Mouse (Mus musculus): ENCODE data around the gene Zbtb34. TPM values are rescaled to one million over a fixed set of nuclear protein-coding genes. Genes with fewer than 3 reads are reported as not detected.

Gene Zbtb34
- polyA plus RNA-seq, 1 experiment from 2014 or later = 9.2 TPM

DNA sequence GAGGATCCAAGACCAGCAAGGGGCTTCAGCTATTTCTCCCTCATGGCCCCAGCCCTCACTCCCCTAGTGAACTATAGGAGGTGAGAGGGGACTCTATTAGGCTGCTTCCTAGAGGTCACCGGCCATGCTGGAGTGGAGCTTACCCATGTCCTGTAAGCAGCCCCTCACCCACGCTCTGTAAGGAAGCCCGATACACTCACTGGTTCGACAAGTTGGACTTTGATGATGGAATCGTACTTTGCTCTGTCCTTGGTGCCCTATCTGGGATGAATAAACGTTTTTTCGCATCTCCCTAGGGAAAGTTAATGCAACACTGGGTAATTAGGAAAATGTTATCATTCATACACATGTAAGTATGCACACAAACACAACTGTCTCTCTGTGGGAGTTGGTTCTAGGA, 30.9 kb upstream of the Zbtb34 start:
- DNase-seq (ENCODE audit: low spot score) (no peak), ATAC-seq (ENCODE audit: insufficient read depth, low FRiP score, low TSS enrichment) (no peak)
- no peak overlapping the region for H3K9ac ChIP-seq (ENCODE audit: low read length)
- no peak overlapping the region for H3K4me3 ChIP-seq (ENCODE audit: low read depth, low read length)
- H3K9me3 ChIP-seq (ENCODE audit: control insufficient read depth, low read length) = no peaks in the 10 kb centered on the region
- 89% methylated on average over 7 of the region's 7 CpGs for WGBS
- no peak overlapping the region for H3K4me2 ChIP-seq (ENCODE audit: low read depth)
- H3K27me3 ChIP-seq (ENCODE audit: control insufficient read depth, insufficient read depth, low read length) = no peaks in the 10 kb centered on the region
- H3K4me1 ChIP-seq (ENCODE audit: control insufficient read depth, insufficient read depth, low read length) = no peaks in the 10 kb centered on the region; the same call in 1 of the 2 replicates
- no peak overlapping the region for H3K27ac ChIP-seq (ENCODE audit: low read depth, low read length)
- no peaks in the 10 kb centered on the region for H3K36me3 ChIP-seq (ENCODE audit: control insufficient read depth, insufficient read depth, low read length)

DNA sequence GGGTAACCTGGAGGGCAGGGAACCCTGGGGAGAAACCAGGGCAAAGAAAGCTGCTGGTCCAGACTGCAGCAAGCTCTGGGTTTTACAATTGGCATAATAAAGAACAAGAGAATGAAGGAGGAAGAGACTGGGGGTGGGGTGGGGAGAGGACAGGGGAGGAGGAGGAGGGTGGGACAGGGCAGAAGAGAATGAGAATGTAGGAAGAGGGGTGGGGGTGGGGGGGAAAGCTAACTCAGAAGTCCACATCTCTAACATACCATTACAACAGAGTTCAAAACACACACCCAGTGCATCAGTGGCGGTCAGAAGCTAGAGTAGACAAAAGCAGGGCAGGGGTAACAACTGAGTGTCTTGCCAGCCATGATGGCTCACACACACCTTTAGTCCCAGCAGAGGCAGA, 29.9 kb upstream of the Zbtb34 start:
- no peak overlapping the region for H3K4me3 ChIP-seq (ENCODE audit: low read depth, low read length)
- H3K36me3 ChIP-seq (ENCODE audit: control insufficient read depth, insufficient read depth, low read length) = no peaks in the 10 kb centered on the region
- no peak overlapping the region for H3K27ac ChIP-seq (ENCODE audit: low read depth, low read length)
- ATAC-seq (ENCODE audit: insufficient read depth, low FRiP score, low TSS enrichment) (no peak), DNase-seq (ENCODE audit: low spot score) (no peak)
- H3K4me2 ChIP-seq (ENCODE audit: low read depth) = no peak overlapping the region
- no peaks in the 10 kb centered on the region; the same call in 1 of the 2 replicates for H3K4me1 ChIP-seq (ENCODE audit: control insufficient read depth, insufficient read depth, low read length)
- H3K9ac ChIP-seq (ENCODE audit: low read length) = no peak overlapping the region
- no peaks in the 10 kb centered on the region for H3K27me3 ChIP-seq (ENCODE audit: control insufficient read depth, insufficient read depth, low read length)
- WGBS = 64% methylated on average over 1 of the region's 1 CpGs
- H3K9me3 ChIP-seq (ENCODE audit: control insufficient read depth, low read length) = no peaks in the 10 kb centered on the region

DNA sequence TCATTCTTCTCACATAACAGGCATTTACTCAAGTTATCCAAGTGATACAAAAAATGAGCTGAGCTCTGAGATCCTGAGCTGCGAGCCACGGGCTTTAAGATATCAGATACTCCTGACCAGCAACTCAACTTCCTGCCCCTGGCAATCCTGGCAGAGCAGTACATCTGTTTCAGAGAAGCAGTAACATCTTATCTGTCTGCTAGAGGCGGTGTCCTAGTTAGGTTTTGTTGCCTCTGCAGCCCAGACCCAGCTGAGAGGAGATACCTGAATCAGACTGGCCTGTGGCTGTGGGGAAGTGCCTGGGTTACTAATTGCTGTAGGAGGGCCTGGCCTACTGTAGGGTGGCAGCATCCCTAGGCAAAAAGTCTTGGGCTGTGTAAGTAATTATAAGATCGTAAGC, 28.5 kb upstream of the Zbtb34 start:
- no peaks in the 10 kb centered on the region for H3K36me3 ChIP-seq (ENCODE audit: control insufficient read depth, insufficient read depth, low read length)

GRCm38 (mm10) chr2:33456696-33457095, 25.6 kb upstream of the Zbtb34 start:
- H3K36me3 ChIP-seq (ENCODE audit: control insufficient read depth, insufficient read depth, low read length) = peaks cover 7% of the 10 kb centered on the region
- H3K9me3 ChIP-seq (ENCODE audit: control insufficient read depth, low read length) = no peaks in the 10 kb centered on the region
- WGBS = 87% methylated on average over 3 of the region's 3 CpGs
- no peak overlapping the region for H3K27ac ChIP-seq (ENCODE audit: low read depth, low read length)
- no peak for DNase-seq (ENCODE audit: low spot score)
- no peaks in the 10 kb centered on the region for H3K4me1 ChIP-seq (ENCODE audit: control insufficient read depth, insufficient read depth, low read length)
- no peak overlapping the region for H3K4me2 ChIP-seq (ENCODE audit: low read depth)
- H3K9ac ChIP-seq (ENCODE audit: low read length) = no peak overlapping the region
- no peak for ATAC-seq (ENCODE audit: insufficient read depth, low FRiP score, low TSS enrichment)
- H3K27me3 ChIP-seq (ENCODE audit: control insufficient read depth, insufficient read depth, low read length) = no peaks in the 10 kb centered on the region
- H3K4me3 ChIP-seq (ENCODE audit: low read depth, low read length) = no peak overlapping the region

More for the DNA sequence above, 28.5 kb upstream of the Zbtb34 start:
- Histone ChIP-seq H3K9ac (ENCODE audit: low read length) (no peak overlapping the region), H3K4me2 (ENCODE audit: low read depth) (no peak overlapping the region), H3K4me1 (ENCODE audit: control insufficient read depth, insufficient read depth, low read length) (no peaks in the 10 kb centered on the region), H3K27me3 (ENCODE audit: control insufficient read depth, insufficient read depth, low read length) (no peaks in the 10 kb centered on the region), H3K27ac (ENCODE audit: low read depth, low read length) (no peak overlapping the region), H3K9me3 (ENCODE audit: control insufficient read depth, low read length) (no peaks in the 10 kb centered on the region), H3K4me3 (ENCODE audit: low read depth, low read length) (no peak overlapping the region)
- ATAC-seq (ENCODE audit: insufficient read depth, low FRiP score, low TSS enrichment) = no peak
- no peak for DNase-seq (ENCODE audit: low spot score)
- 89% methylated on average over 4 of the region's 4 CpGs for WGBS

GRCm38 (mm10) chr2:33456242-33456641, 25.1 kb upstream of the Zbtb34 start:
- Histone ChIP-seq H3K4me1 (ENCODE audit: control insufficient read depth, insufficient read depth, low read length) (no peaks in the 10 kb centered on the region), H3K4me2 (ENCODE audit: low read depth) (no peak overlapping the region), H3K36me3 (ENCODE audit: control insufficient read depth, insufficient read depth, low read length) (peaks cover 7% of the 10 kb centered on the region), H3K9ac (ENCODE audit: low read length) (no peak overlapping the region), H3K4me3 (ENCODE audit: low read depth, low read length) (no peak overlapping the region), H3K27me3 (ENCODE audit: control insufficient read depth, insufficient read depth, low read length) (no peaks in the 10 kb centered on the region), H3K9me3 (ENCODE audit: control insufficient read depth, low read length) (no peaks in the 10 kb centered on the region), H3K27ac (ENCODE audit: low read depth, low read length) (no peak overlapping the region)
- WGBS = 91% methylated on average over 5 of the region's 5 CpGs
- no peak for ATAC-seq (ENCODE audit: insufficient read depth, low FRiP score, low TSS enrichment)
- DNase-seq (ENCODE audit: low spot score) = no peak

DNA sequence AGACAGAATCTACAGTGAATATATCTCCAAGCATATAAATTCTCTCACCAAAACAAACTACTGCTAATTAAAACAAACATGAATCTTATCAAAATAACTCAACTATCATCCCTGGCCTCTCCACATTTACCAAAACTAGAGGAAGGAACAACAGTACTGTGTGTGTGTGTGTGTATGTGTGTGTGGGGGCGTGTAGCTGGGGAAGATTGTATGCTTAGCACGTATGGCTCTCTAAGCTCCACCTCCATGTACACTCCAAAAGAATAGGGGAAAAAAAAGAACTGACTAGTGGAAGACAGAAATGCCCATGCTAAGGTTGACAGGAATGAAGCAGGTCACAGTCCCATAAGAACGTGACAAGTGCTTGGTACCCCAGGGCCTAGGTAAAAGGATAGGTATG, 24.2 kb upstream of the Zbtb34 start:
- Histone ChIP-seq H3K27me3 (ENCODE audit: control insufficient read depth, insufficient read depth, low read length) (no peaks in the 10 kb centered on the region), H3K36me3 (ENCODE audit: control insufficient read depth, insufficient read depth, low read length) (peaks cover 7% of the 10 kb centered on the region), H3K4me3 (ENCODE audit: low read depth, low read length) (no peak overlapping the region), H3K9ac (ENCODE audit: low read length) (no peak overlapping the region), H3K9me3 (ENCODE audit: control insufficient read depth, low read length) (no peaks in the 10 kb centered on the region), H3K4me2 (ENCODE audit: low read depth) (no peak overlapping the region), H3K4me1 (ENCODE audit: control insufficient read depth, insufficient read depth, low read length) (no peaks in the 10 kb centered on the region), H3K27ac (ENCODE audit: low read depth, low read length) (no peak overlapping the region)
- 82% methylated on average over 3 of the region's 3 CpGs for WGBS
- no peak for DNase-seq (ENCODE audit: low spot score)
- no peak for ATAC-seq (ENCODE audit: insufficient read depth, low FRiP score, low TSS enrichment)

DNA sequence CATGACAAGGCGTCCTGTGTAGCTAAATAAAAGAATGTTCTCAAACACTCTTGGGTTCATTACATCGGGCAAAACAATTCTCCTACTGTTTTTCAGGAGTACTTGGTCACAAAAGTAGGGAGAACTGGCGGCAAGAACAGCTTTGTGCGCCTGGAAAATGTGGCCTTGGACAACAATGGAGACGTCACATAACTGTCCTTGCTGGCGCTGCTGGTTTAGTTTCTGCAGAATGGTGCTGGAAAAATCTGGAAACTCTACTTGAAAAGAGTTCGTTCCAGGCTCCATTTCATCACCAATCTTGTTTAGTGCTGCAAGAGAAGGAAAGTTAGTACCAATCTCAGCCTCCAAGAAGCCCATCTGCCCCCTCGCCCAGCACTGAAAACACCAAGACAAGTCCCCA, 23.7 kb upstream of the Zbtb34 start:
- H3K36me3 ChIP-seq (ENCODE audit: control insufficient read depth, insufficient read depth, low read length) = peaks cover 7% of the 10 kb centered on the region
- WGBS = 91% methylated on average over 8 of the region's 8 CpGs
- no peaks in the 10 kb centered on the region for H3K4me1 ChIP-seq (ENCODE audit: control insufficient read depth, insufficient read depth, low read length)
- H3K4me2 ChIP-seq (ENCODE audit: low read depth) = no peak overlapping the region
- H3K9me3 ChIP-seq (ENCODE audit: control insufficient read depth, low read length) = no peaks in the 10 kb centered on the region
- H3K27me3 ChIP-seq (ENCODE audit: control insufficient read depth, insufficient read depth, low read length) = no peaks in the 10 kb centered on the region
- H3K4me3 ChIP-seq (ENCODE audit: low read depth, low read length) = no peak overlapping the region
- H3K27ac ChIP-seq (ENCODE audit: low read depth, low read length) = no peak overlapping the region
- H3K9ac ChIP-seq (ENCODE audit: low read length) = no peak overlapping the region
- DNase-seq (ENCODE audit: low spot score) (no peak), ATAC-seq (ENCODE audit: insufficient read depth, low FRiP score, low TSS enrichment) (no peak)

DNA sequence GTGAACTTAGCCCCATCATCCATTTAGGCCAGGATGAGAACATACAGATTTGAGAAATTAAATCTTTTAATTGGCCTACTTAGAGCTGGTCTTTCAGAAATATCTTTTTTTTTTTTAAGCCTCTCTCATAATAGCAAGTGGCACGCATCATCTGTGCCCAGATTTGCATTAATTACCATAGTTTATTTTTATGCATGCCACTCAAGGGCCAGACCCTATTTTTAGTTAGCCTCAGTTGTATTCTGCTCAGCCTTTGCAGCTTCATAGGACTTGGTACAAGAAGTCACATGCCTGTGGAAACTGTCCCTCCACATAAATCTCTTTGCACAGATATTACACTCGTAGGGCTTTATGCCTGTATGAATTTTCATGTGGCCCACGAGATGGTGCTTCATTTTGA, 22.4 kb upstream of the Zbtb34 start:
- ATAC-seq (ENCODE audit: insufficient read depth, low FRiP score, low TSS enrichment) (no peak), DNase-seq (ENCODE audit: low spot score) (no peak)
- 90% methylated on average over 3 of the region's 3 CpGs for WGBS
- Histone ChIP-seq H3K9ac (ENCODE audit: low read length) (no peak overlapping the region), H3K4me2 (ENCODE audit: low read depth) (no peak overlapping the region), H3K27me3 (ENCODE audit: control insufficient read depth, insufficient read depth, low read length) (no peaks in the 10 kb centered on the region), H3K4me1 (ENCODE audit: control insufficient read depth, insufficient read depth, low read length) (no peaks in the 10 kb centered on the region), H3K4me3 (ENCODE audit: low read depth, low read length) (no peak overlapping the region), H3K9me3 (ENCODE audit: control insufficient read depth, low read length) (no peaks in the 10 kb centered on the region), H3K36me3 (ENCODE audit: control insufficient read depth, insufficient read depth, low read length) (peaks cover 7% of the 10 kb centered on the region), H3K27ac (ENCODE audit: low read depth, low read length) (no peak overlapping the region)

DNA sequence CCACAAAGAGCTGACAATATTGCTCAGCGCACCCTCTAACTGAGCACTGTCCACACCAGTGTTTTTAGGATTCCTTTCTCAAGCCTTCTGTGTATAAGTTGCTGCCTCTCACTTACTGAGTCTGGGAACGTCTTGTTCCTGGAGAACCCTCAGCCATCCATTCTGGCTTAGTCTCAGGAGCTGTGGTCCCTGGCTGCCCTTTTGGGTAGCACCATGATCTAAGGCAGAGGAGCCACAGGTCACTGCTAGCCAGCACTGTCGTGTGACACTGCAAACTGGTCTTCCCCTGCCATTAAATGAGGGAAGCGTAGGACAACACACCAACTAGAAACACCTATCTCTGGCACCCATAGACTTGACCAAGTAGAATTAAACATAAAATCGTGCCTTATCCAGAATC, 21.6 kb upstream of the Zbtb34 start:
- DNase-seq (ENCODE audit: low spot score) (no peak), ATAC-seq (ENCODE audit: insufficient read depth, low FRiP score, low TSS enrichment) (no peak)
- no peaks in the 10 kb centered on the region for H3K27me3 ChIP-seq (ENCODE audit: control insufficient read depth, insufficient read depth, low read length)
- no peak overlapping the region for H3K27ac ChIP-seq (ENCODE audit: low read depth, low read length)
- no peaks in the 10 kb centered on the region for H3K9me3 ChIP-seq (ENCODE audit: control insufficient read depth, low read length)
- no peak overlapping the region for H3K4me3 ChIP-seq (ENCODE audit: low read depth, low read length)
- no peak overlapping the region for H3K4me2 ChIP-seq (ENCODE audit: low read depth)
- WGBS = 90% methylated on average over 5 of the region's 5 CpGs
- H3K36me3 ChIP-seq (ENCODE audit: control insufficient read depth, insufficient read depth, low read length) = peaks cover 7% of the 10 kb centered on the region
- H3K4me1 ChIP-seq (ENCODE audit: control insufficient read depth, insufficient read depth, low read length) = no peaks in the 10 kb centered on the region
- no peak overlapping the region for H3K9ac ChIP-seq (ENCODE audit: low read length)
